Mouse (Mus musculus) midbrain, embryonic 10.5 days (tissue): ENCODE measurements at regions not wholly inside any gene's neighbourhood (a gene's known extent, or its start where the extent isn't known, plus 50 kb on each side); places are given as distances from the start of the nearest gene placed in this dataset.

Experiments used
- DNase-seq: peaks from one replicate; pipeline ENCODE4 v3.0.0-alpha.2; 2017; ENCODE audit warnings: low spot score
- H3K27ac ChIP-seq: fragments of 300-500 bp; sonication (generic); replicated peaks from 2 replicates; pipeline ENCODE4 v1.5.1; 2016; ENCODE audit warnings: mild to moderate bottlenecking
- H3K27me3 ChIP-seq: fragments of 300-500 bp; sonication (generic); 2 replicates; pipeline ENCODE4 v1.6.1; 2016; ENCODE audit warnings: low read depth, mild to moderate bottlenecking; ENCODE audit not compliant: poor library complexity, severe bottlenecking
- H3K36me3 ChIP-seq: fragments of 300-500 bp; sonication (generic); 2 replicates; pipeline ENCODE4 v1.6.1; 2016; ENCODE audit warnings: mild to moderate bottlenecking, moderate library complexity
- H3K4me1 ChIP-seq: fragments of 300-500 bp; sonication (generic); 2 replicates; pipeline ENCODE4 v1.6.1; 2016
- H3K4me3 ChIP-seq: fragments of 300-500 bp; sonication (generic); 2 replicates; pipeline ENCODE4 v1.5.1; 2016; ENCODE audit warnings: mild to moderate bottlenecking, moderate library complexity
- H3K9me3 ChIP-seq: fragments of 300-500 bp; sonication (generic); replicated peaks from 2 replicates; pipeline ENCODE4 v1.6.1; 2016; ENCODE audit warnings: mild to moderate bottlenecking
- WGBS: fragments of 180-500 bp; shearing (Covaris S2); methylation state at CpG from one replicate; pipeline ENCODE4 v1.1.7; 2016; 5-methylcytosine and 5-hydroxymethylcytosine counted together

GRCm38 (mm10) chr17:60762270-60762669 is 1749.1 kb upstream of the Nudt12 start:
- WGBS: 87% methylated on average over 2 of the region's 2 CpGs

GRCm38 (mm10) chr17:60761100-60761499 is 1747.9 kb upstream of the Nudt12 start:
- H3K4me1 ChIP-seq: no peaks in the 10 kb centered on the region
- H3K27me3 ChIP-seq: no peaks in the 10 kb centered on the region
- DNase-seq: no peak
- no peak overlapping the region for H3K27ac ChIP-seq
- H3K9me3 ChIP-seq: no peaks in the 10 kb centered on the region
- H3K36me3 ChIP-seq: no peaks in the 10 kb centered on the region
- H3K4me3 ChIP-seq: no peak overlapping the region

More at GRCm38 (mm10) chr17:60762270-60762669, 1749.1 kb upstream of the Nudt12 start:
- H3K36me3 ChIP-seq: no peaks in the 10 kb centered on the region
- no peak overlapping the region for H3K4me3 ChIP-seq
- H3K4me1 ChIP-seq: no peaks in the 10 kb centered on the region
- DNase-seq: no peak
- no peaks in the 10 kb centered on the region for H3K9me3 ChIP-seq
- H3K27ac ChIP-seq: no peak overlapping the region
- no peaks in the 10 kb centered on the region for H3K27me3 ChIP-seq

GRCm38 (mm10) chr17:60742856-60743255 is 1729.7 kb upstream of the Nudt12 start:
- 87% methylated on average over 1 of the region's 1 CpGs for WGBS
- H3K4me1 ChIP-seq: no peaks in the 10 kb centered on the region
- H3K4me3 ChIP-seq: no peak overlapping the region
- no peak overlapping the region for H3K27ac ChIP-seq
- H3K9me3 ChIP-seq: no peaks in the 10 kb centered on the region
- no peak for DNase-seq
- peaks cover 37% of the 10 kb centered on the region for H3K27me3 ChIP-seq
- no peaks in the 10 kb centered on the region for H3K36me3 ChIP-seq

- WGBS: 74% methylated on average over 1 of the region's 1 CpGs
- H3K4me3 ChIP-seq: no peak overlapping the region
- H3K36me3 ChIP-seq: no peaks in the 10 kb centered on the region
- no peaks in the 10 kb centered on the region for H3K4me1 ChIP-seq
- no peaks in the 10 kb centered on the region for H3K9me3 ChIP-seq
- no peak for DNase-seq
- H3K27ac ChIP-seq: no peak overlapping the region
- H3K27me3 ChIP-seq: peaks cover 69% of the 10 kb centered on the region
Measured at GRCm38 (mm10) chr17:60738211-60738610, 1725.0 kb upstream of the Nudt12 start.

- no peak for DNase-seq
- Histone ChIP-seq H3K4me1 (no peaks in the 10 kb centered on the region), H3K36me3 (no peaks in the 10 kb centered on the region), H3K27ac (no peak overlapping the region), H3K4me3 (no peak overlapping the region), H3K9me3 (no peaks in the 10 kb centered on the region), H3K27me3 (no peaks in the 10 kb centered on the region)
- 83% methylated on average over 2 of the region's 2 CpGs for WGBS
Measured at GRCm38 (mm10) chr17:60720138-60720537, 1707.0 kb upstream of the Nudt12 start.

- no peak overlapping the region for H3K27ac ChIP-seq
- H3K27me3 ChIP-seq: no peaks in the 10 kb centered on the region
- no peaks in the 10 kb centered on the region for H3K9me3 ChIP-seq
- no peaks in the 10 kb centered on the region for H3K36me3 ChIP-seq
- H3K4me1 ChIP-seq: no peaks in the 10 kb centered on the region
- no peak for DNase-seq
- no peak overlapping the region for H3K4me3 ChIP-seq
Measured at GRCm38 (mm10) chr17:60717931-60718621, 1704.9 kb upstream of the Nudt12 start.

- WGBS: 84% methylated on average over 2 of the region's 2 CpGs
- Histone ChIP-seq H3K4me1 (no peaks in the 10 kb centered on the region), H3K27me3 (no peaks in the 10 kb centered on the region), H3K9me3 (no peaks in the 10 kb centered on the region), H3K4me3 (no peak overlapping the region), H3K27ac (no peak overlapping the region), H3K36me3 (no peaks in the 10 kb centered on the region)
- no peak for DNase-seq
Measured at GRCm38 (mm10) chr17:60717494-60717893, 1704.3 kb upstream of the Nudt12 start.
